In genomic region chr9:109039681-109040080, GRCm38 (mm10) we compare ENCODE assay signal across 10 mouse cellular contexts. TPM values are rescaled to one million over a fixed set of nuclear protein-coding genes. Genes with fewer than 3 reads are reported as not detected.
DNase-seq lines count a peak whose midpoint lies in the region; ATAC-seq and TF ChIP-seq lines count a peak whose summit lies in the region.
"Had no signal": no experiment of that assay in that cellular context is flagged by ENCODE, and none has a peak within 500 bp of the region (broad histone marks: within the 10 kb centered on the region; RNA-seq: fewer than 3 reads in every experiment).

No protein-coding gene starts in this region.

- DNase-seq in heart, adult 11 months = peak; percentile 92
- DNase-seq in heart, adult 9 months (ENCODE audit: low spot score in 2 of 2) = no peak
- no peak for DNase-seq in lung, embryonic 14.5 days
- DNase-seq in lung, postnatal 36 days = no peak
- no peak for DNase-seq in urinary bladder, postnatal 36 days (ENCODE audit: low spot score in 2 of 2)
- DNase-seq in layer of hippocampus, adult 2 months (ENCODE audit: low spot score in 2 of 2) = no peak
- DNase-seq: right cerebral cortex, postnatal 25 days had no signal

- H3K79me2 ChIP-seq in macrophage (ENCODE audit: inconsistent target) = peaks cover 54% of the 10 kb centered on the region

- 66% methylated on average over 4 of the region's 4 CpGs for WGBS in lung, embryonic 14.5 days
- 67% methylated on average over 4 of the region's 4 CpGs for WGBS in embryonic facial prominence, embryonic 15.5 days
- WGBS in macrophage (ENCODE audit: missing documents) = 84% methylated on average over 4 of the region's 4 CpGs

- H3K4me2 ChIP-seq in lung, embryonic 14.5 days = peak overlapping the region; percentile 85
- H3K4me2 ChIP-seq in embryonic facial prominence, embryonic 15.5 days (replicated peaks) = peak overlapping the region; percentile 80

- no peak for ATAC-seq in lung, embryonic 14.5 days (ENCODE audit: insufficient read depth)
- no peak for ATAC-seq in embryonic facial prominence, embryonic 15.5 days (ENCODE audit: insufficient number of reproducible peaks, low FRiP score, low TSS enrichment, low read depth)
- ATAC-seq: forebrain, embryonic 14.5 days had no signal

- no peak for TF ChIP-seq CTCF in lung, embryonic 14.5 days (IDR thresholded peaks at IDR 0.05; ENCODE audit: low read depth)
- no peak for TF ChIP-seq CTCF in layer of hippocampus, adult 2 months (conservative IDR thresholded peaks at IDR 0.05)

- H3K4me3 ChIP-seq in lung, embryonic 14.5 days (ENCODE audit: low read depth, low read length) = no peak overlapping the region
- H3K4me3 ChIP-seq in embryonic facial prominence, embryonic 15.5 days (replicated peaks) = peak overlapping the region; percentile 79; the same call in 1 of the 2 replicates
- peak overlapping the region; percentile 86 for H3K4me3 ChIP-seq in macrophage (ENCODE audit: inconsistent target)
- no peak overlapping the region for H3K4me3 ChIP-seq in layer of hippocampus, adult 2 months

- no peak overlapping the region for H3K9ac ChIP-seq in lung, embryonic 14.5 days
- no peak overlapping the region for H3K9ac ChIP-seq in embryonic facial prominence, embryonic 15.5 days

- no peaks in the 10 kb centered on the region for H3K36me3 ChIP-seq in lung, embryonic 14.5 days (ENCODE audit: insufficient read depth)
- H3K36me3 ChIP-seq in embryonic facial prominence, embryonic 15.5 days = no peaks in the 10 kb centered on the region
- peaks cover 11% of the 10 kb centered on the region for H3K36me3 ChIP-seq in macrophage (ENCODE audit: inconsistent target)

- no peaks in the 10 kb centered on the region for H3K9me3 ChIP-seq in lung, embryonic 14.5 days (ENCODE audit: low read depth, low read length)
- H3K9me3 ChIP-seq in embryonic facial prominence, embryonic 15.5 days (replicated peaks) = no peaks in the 10 kb centered on the region

- peaks cover 9% of the 10 kb centered on the region; the same call in 1 of the 2 replicates for H3K4me1 ChIP-seq in lung, embryonic 14.5 days (ENCODE audit: insufficient read depth)
- peaks cover 34% of the 10 kb centered on the region for H3K4me1 ChIP-seq in embryonic facial prominence, embryonic 15.5 days

- no peaks in the 10 kb centered on the region for H3K27me3 ChIP-seq in lung, embryonic 14.5 days (ENCODE audit: insufficient read depth, low read length)
- H3K27me3 ChIP-seq in embryonic facial prominence, embryonic 15.5 days = no peaks in the 10 kb centered on the region

- no peak overlapping the region for H3K27ac ChIP-seq in lung, embryonic 14.5 days (ENCODE audit: low read depth)
- H3K27ac ChIP-seq in embryonic facial prominence, embryonic 15.5 days (replicated peaks) = no peak overlapping the region
- H3K27ac ChIP-seq in macrophage = 0 out of 2 replicates have a peak overlapping the region, but pooled peaks have one; percentile 83
- H3K27ac ChIP-seq in layer of hippocampus, adult 2 months = no peak overlapping the region

RNA-seq across cellular contexts. Expression of gene Shisa5, which starts 1.3 kb away (rescaled TPM):
- polyA plus RNA-seq in lung, embryonic 14.5 days (2014; fragmentation: Nextera tagmentation; extraction: Ambion mirVana) = 56.6 and 61.0 TPM in 2 replicates
- polyA plus RNA-seq in embryonic facial prominence, embryonic 15.5 days (2015; fragmentation: Nextera tagmentation; extraction: Ambion mirVana) = 106 and 116 TPM in 2 replicates
- total RNA-seq in macrophage (2018; cell fraction: chromatin; rRNA removed) = 100 to 1,000 TPM in 11 of 26 experiments, 10 to 100 TPM in 15; 37.8 to 248 (median 84.3) TPM
- 100 to 1,000 TPM; 280 to 394 (median 346) TPM for total RNA-seq in macrophage (2018; cell fraction: cytosol; rRNA removed)
- total RNA-seq in macrophage (2018; cell fraction: nucleus; rRNA removed) = 100 to 1,000 TPM; 148 to 355 (median 263) TPM
- polyA plus RNA-seq in macrophage (2018) = 392 to 901 TPM (median 421 TPM) in 3 replicates
- 10 to 100 TPM; 56.5 to 58.4 TPM for total RNA-seq in layer of hippocampus, adult 2 months (2021)

RNA-seq across cellular contexts. Expression of gene Trex1, which starts 19.9 kb away (rescaled TPM):
- 10.6 and 11.6 TPM in 2 replicates for polyA plus RNA-seq in lung, embryonic 14.5 days (2014; fragmentation: Nextera tagmentation; extraction: Ambion mirVana)
- polyA plus RNA-seq in embryonic facial prominence, embryonic 15.5 days (2015; fragmentation: Nextera tagmentation; extraction: Ambion mirVana) = 21.0 and 22.5 TPM in 2 replicates
- total RNA-seq in macrophage (2018; cell fraction: chromatin; rRNA removed) = 100 to 1,000 TPM in 6 of 26 experiments, 10 to 100 TPM in 20; 13.2 to 148 (median 71.9) TPM
- 100 to 1,000 TPM; 110 to 746 (median 420) TPM for total RNA-seq in macrophage (2018; cell fraction: cytosol; rRNA removed)
- total RNA-seq in macrophage (2018; cell fraction: nucleus; rRNA removed) = 100 to 1,000 TPM in 20 of 26 experiments, 10 to 100 TPM in 6; 43.6 to 424 (median 173) TPM
- 60.4 to 194 TPM (median 98.8 TPM) in 3 replicates for polyA plus RNA-seq in macrophage (2018)
- 10 to 100 TPM; 12.9 to 15.4 TPM for total RNA-seq in layer of hippocampus, adult 2 months (2021)

RNA-seq across cellular contexts. Expression of gene Atrip, which starts 34.2 kb away (rescaled TPM):
- polyA plus RNA-seq in lung, embryonic 14.5 days (2014; fragmentation: Nextera tagmentation; extraction: Ambion mirVana) = 24.5 and 27.6 TPM in 2 replicates
- 26.8 and 30.8 TPM in 2 replicates for polyA plus RNA-seq in embryonic facial prominence, embryonic 15.5 days (2015; fragmentation: Nextera tagmentation; extraction: Ambion mirVana)
- total RNA-seq in macrophage (2018; cell fraction: chromatin; rRNA removed) = 10 to 100 TPM; 13.2 to 53.4 (median 28.6) TPM
- 1 to 10 TPM; 4.5 to 9.4 (median 7.0) TPM for total RNA-seq in macrophage (2018; cell fraction: cytosol; rRNA removed)
- 10 to 100 TPM; 14.5 to 35.1 (median 26.2) TPM for total RNA-seq in macrophage (2018; cell fraction: nucleus; rRNA removed)
- 6.3 to 9.1 TPM (median 6.5 TPM) in 3 replicates for polyA plus RNA-seq in macrophage (2018)
- total RNA-seq in layer of hippocampus, adult 2 months (2021) = 10 to 100 TPM; 25.0 to 31.9 TPM

RNA-seq across cellular contexts. Expression of gene Ccdc51, which starts 42.6 kb away (rescaled TPM):
- 9.3 and 10.6 TPM in 2 replicates for polyA plus RNA-seq in lung, embryonic 14.5 days (2014; fragmentation: Nextera tagmentation; extraction: Ambion mirVana)
- polyA plus RNA-seq in embryonic facial prominence, embryonic 15.5 days (2015; fragmentation: Nextera tagmentation; extraction: Ambion mirVana) = 13.7 and 16.6 TPM in 2 replicates
- total RNA-seq in macrophage (2018; cell fraction: chromatin; rRNA removed) = 10 to 100 TPM in 4 of 26 experiments, 1 to 10 TPM in 19, under 1 TPM in 3; 0.62 to 14.4 (median 4.9) TPM
- total RNA-seq in macrophage (2018; cell fraction: cytosol; rRNA removed) = 1 to 10 TPM; 1.1 to 7.7 (median 6.1) TPM
- 1 to 10 TPM; 1.2 to 9.9 (median 4.3) TPM for total RNA-seq in macrophage (2018; cell fraction: nucleus; rRNA removed)
- polyA plus RNA-seq in macrophage (2018) = 2.5 to 7.4 TPM (median 5.7 TPM) in 3 replicates
- 1 to 10 TPM; 7.6 to 8.1 TPM for total RNA-seq in layer of hippocampus, adult 2 months (2021)

RNA-seq across cellular contexts. Expression of gene Tma7, which starts 42.7 kb away (rescaled TPM):
- polyA plus RNA-seq in lung, embryonic 14.5 days (2014; fragmentation: Nextera tagmentation; extraction: Ambion mirVana) = 599 and 638 TPM in 2 replicates
- polyA plus RNA-seq in embryonic facial prominence, embryonic 15.5 days (2015; fragmentation: Nextera tagmentation; extraction: Ambion mirVana) = 509 and 534 TPM in 2 replicates
- total RNA-seq in macrophage (2018; cell fraction: chromatin; rRNA removed) = 10 to 100 TPM in 21 of 26 experiments, 1 to 10 TPM in 5; 4.6 to 65.9 (median 19.8) TPM
- 100 to 1,000 TPM; 278 to 533 (median 333) TPM for total RNA-seq in macrophage (2018; cell fraction: cytosol; rRNA removed)
- 100 to 1,000 TPM in 11 of 26 experiments, 10 to 100 TPM in 15; 39.7 to 195 (median 77.8) TPM for total RNA-seq in macrophage (2018; cell fraction: nucleus; rRNA removed)
- polyA plus RNA-seq in macrophage (2018) = 294 to 336 TPM (median 314 TPM) in 3 replicates
- total RNA-seq in layer of hippocampus, adult 2 months (2021) = 100 to 1,000 TPM; 295 to 309 TPM

Comparison
In these comparisons a context has a peak if more than half of its experiments do, and no peak if none do; other contexts are left out.
1. H3K4me3 ChIP-seq: peak in embryonic facial prominence, embryonic 15.5 days (single experiment) and macrophage (single experiment); none in lung, embryonic 14.5 days (single experiment) and layer of hippocampus, adult 2 months (single experiment).